Mouse (Mus musculus): ENCODE results near the gene Tnfsf10. TPM values are rescaled to one million over a fixed set of nuclear protein-coding genes. Genes with fewer than 3 reads are reported as not detected.

Gene Tnfsf10
- polyA plus RNA-seq, 1 experiment from 2014 or later, result not detected

DNA sequence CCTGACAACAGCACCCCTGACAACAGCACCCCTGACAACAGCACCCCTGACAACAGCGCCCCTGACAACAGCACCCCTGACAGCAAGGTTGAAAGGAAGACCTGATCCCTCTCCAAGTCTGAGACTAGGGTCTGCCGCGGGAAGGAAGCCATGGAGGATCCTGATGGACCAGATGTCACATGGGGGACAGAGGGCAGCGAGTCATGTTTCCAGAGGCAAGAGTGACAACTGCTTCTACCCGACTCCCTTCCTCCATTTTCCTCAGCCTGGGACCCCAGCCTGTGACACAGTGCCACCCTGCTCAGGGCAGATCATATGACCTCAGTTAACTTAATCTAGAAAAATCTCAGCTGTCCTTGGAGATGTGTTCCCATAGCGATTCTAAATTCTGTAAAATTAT lies 25.6 kb downstream of the Tnfsf10 start:
- Histone ChIP-seq H3K4me1 (replicated peaks; ENCODE audit: control insufficient read depth, insufficient read depth, low read length) (no peaks in the 10 kb centered on the region), H3K27me3 (ENCODE audit: control insufficient read depth, insufficient read depth, low read length) (no peaks in the 10 kb centered on the region), H3K9me3 (ENCODE audit: control insufficient read depth, low read length) (no peaks in the 10 kb centered on the region), H3K9ac (ENCODE audit: low read depth, low read length) (no peak overlapping the region), H3K4me2 (replicated peaks; ENCODE audit: low read depth, low read length) (no peak overlapping the region), H3K36me3 (ENCODE audit: control insufficient read depth, insufficient read depth, low read length) (no peaks in the 10 kb centered on the region), H3K4me3 (ENCODE audit: low read depth, low read length) (no peak overlapping the region), H3K27ac (ENCODE audit: low read depth, low read length) (no peak overlapping the region)
- WGBS, result 61% methylated on average over 6 of the region's 6 CpGs
- DNase-seq (ENCODE audit: low spot score), result peak; percentile 30
- peak; percentile 61 for ATAC-seq (ENCODE audit: low FRiP score)

- Histone ChIP-seq H3K4me1 (replicated peaks; ENCODE audit: control insufficient read depth, insufficient read depth, low read length) (no peaks in the 10 kb centered on the region), H3K9me3 (ENCODE audit: control insufficient read depth, low read length) (no peaks in the 10 kb centered on the region), H3K4me3 (ENCODE audit: low read depth, low read length) (no peak overlapping the region), H3K27me3 (ENCODE audit: control insufficient read depth, insufficient read depth, low read length) (no peaks in the 10 kb centered on the region), H3K9ac (ENCODE audit: low read depth, low read length) (no peak overlapping the region), H3K36me3 (ENCODE audit: control insufficient read depth, insufficient read depth, low read length) (no peaks in the 10 kb centered on the region), H3K4me2 (replicated peaks; ENCODE audit: low read depth, low read length) (no peak overlapping the region), H3K27ac (ENCODE audit: low read depth, low read length) (no peak overlapping the region)
- ATAC-seq (ENCODE audit: low FRiP score) (no peak), DNase-seq (ENCODE audit: low spot score) (peak; percentile 25)
- 54% methylated on average over 6 of the region's 6 CpGs for WGBS
These were observed 28.7 kb downstream of the Tnfsf10 start for GRCm38 (mm10) chr3:27345526-27345925.

DNA sequence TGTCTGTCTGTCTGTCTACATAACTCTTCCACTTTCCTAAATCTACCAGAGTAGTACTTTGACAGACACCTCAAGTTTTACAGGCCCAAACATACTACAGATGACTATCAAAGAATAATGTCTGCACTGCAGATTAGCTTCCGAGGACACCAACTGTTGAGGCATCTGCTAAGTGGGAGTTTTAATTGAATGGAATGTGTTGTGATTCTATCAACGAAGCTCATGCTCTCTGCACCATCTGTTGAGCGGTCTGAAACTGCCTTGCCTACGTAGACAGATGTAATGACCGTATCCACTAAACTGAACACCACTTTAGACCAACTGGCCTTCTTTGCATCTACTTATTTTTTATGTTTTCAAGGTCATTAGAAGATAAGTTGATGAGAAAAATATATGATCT lies 31.6 kb downstream of the Tnfsf10 start:
- ATAC-seq (ENCODE audit: low FRiP score) (no peak), DNase-seq (ENCODE audit: low spot score) (no peak)
- Histone ChIP-seq H3K36me3 (ENCODE audit: control insufficient read depth, insufficient read depth, low read length) (no peaks in the 10 kb centered on the region), H3K27me3 (ENCODE audit: control insufficient read depth, insufficient read depth, low read length) (no peaks in the 10 kb centered on the region), H3K9me3 (ENCODE audit: control insufficient read depth, low read length) (no peaks in the 10 kb centered on the region), H3K4me1 (replicated peaks; ENCODE audit: control insufficient read depth, insufficient read depth, low read length) (no peaks in the 10 kb centered on the region), H3K27ac (ENCODE audit: low read depth, low read length) (no peak overlapping the region), H3K4me2 (replicated peaks; ENCODE audit: low read depth, low read length) (no peak overlapping the region), H3K4me3 (ENCODE audit: low read depth, low read length) (no peak overlapping the region), H3K9ac (ENCODE audit: low read depth, low read length) (no peak overlapping the region)
- 77% methylated on average over 5 of the region's 5 CpGs for WGBS

DNA sequence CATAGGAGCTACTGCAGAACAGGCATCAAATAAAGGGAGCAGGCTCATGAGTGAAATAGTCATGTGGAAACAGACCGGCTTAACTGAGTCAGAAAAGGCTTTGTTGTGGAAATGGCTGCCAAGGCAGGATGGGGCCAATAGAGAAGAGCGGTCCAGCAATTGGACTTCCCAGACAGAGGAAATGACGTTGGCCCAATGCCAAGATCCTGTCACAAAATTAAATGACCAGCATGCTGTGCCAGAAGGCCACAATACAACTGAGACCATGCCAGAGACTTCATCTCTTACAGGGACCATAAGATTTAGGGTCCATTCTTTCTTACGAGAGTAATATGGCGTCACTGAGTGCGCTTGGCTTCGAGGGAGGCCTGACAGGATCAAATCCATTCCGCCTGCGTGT lies 34.3 kb downstream of the Tnfsf10 start:
- Histone ChIP-seq H3K4me1 (replicated peaks; ENCODE audit: control insufficient read depth, insufficient read depth, low read length) (no peaks in the 10 kb centered on the region), H3K27ac (ENCODE audit: low read depth, low read length) (no peak overlapping the region), H3K4me2 (replicated peaks; ENCODE audit: low read depth, low read length) (no peak overlapping the region), H3K9me3 (ENCODE audit: control insufficient read depth, low read length) (no peaks in the 10 kb centered on the region), H3K36me3 (ENCODE audit: control insufficient read depth, insufficient read depth, low read length) (no peaks in the 10 kb centered on the region), H3K9ac (ENCODE audit: low read depth, low read length) (no peak overlapping the region), H3K4me3 (ENCODE audit: low read depth, low read length) (no peak overlapping the region), H3K27me3 (ENCODE audit: control insufficient read depth, insufficient read depth, low read length) (no peaks in the 10 kb centered on the region)
- DNase-seq (ENCODE audit: low spot score) (no peak), ATAC-seq (ENCODE audit: low FRiP score) (peak; percentile 47; the same call in 1 of the 2 replicates)
- WGBS, result 85% methylated on average over 9 of the region's 9 CpGs

DNA sequence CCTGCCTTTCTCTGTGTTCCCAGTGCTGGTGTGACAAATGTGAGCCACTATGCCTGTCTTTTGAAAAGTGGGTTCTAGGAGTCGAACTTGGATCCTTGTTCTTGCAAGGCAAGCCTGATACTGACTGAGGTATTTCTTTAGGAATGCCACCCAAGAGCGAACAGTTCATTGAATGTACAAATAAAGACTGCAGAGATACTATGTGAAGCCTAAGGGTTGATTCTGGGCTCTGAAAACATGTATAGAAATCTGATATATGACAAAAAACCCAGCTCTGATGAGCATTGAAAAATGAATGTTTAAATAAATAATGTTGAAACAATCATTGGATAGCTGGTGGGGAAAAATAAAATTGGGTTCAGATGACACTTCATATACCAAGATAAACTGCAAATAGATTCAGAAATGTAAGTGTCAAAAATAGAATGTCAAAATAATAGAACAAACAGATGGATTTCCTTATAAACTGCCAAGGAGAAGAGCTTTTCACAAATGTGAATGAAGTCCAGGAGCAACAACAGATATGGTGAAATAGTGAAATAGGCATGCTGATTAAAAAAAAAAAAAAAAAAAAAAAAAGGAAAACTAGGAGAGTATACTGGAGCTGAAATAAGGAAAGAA lies 42.4 kb downstream of the Tnfsf10 start:
- Histone ChIP-seq H3K27me3 (ENCODE audit: control insufficient read depth, insufficient read depth, low read length) (no peaks in the 10 kb centered on the region), H3K9ac (ENCODE audit: low read depth, low read length) (no peak overlapping the region), H3K4me3 (ENCODE audit: low read depth, low read length) (no peak overlapping the region), H3K4me2 (replicated peaks; ENCODE audit: low read depth, low read length) (no peak overlapping the region), H3K36me3 (ENCODE audit: control insufficient read depth, insufficient read depth, low read length) (no peaks in the 10 kb centered on the region), H3K9me3 (ENCODE audit: control insufficient read depth, low read length) (no peaks in the 10 kb centered on the region), H3K4me1 (replicated peaks; ENCODE audit: control insufficient read depth, insufficient read depth, low read length) (no peaks in the 10 kb centered on the region), H3K27ac (ENCODE audit: low read depth, low read length) (no peak overlapping the region)
- no peak for DNase-seq (ENCODE audit: low spot score)
- 89% methylated on average over 2 of the region's 2 CpGs for WGBS
- ATAC-seq (ENCODE audit: low FRiP score), result no peak

DNA sequence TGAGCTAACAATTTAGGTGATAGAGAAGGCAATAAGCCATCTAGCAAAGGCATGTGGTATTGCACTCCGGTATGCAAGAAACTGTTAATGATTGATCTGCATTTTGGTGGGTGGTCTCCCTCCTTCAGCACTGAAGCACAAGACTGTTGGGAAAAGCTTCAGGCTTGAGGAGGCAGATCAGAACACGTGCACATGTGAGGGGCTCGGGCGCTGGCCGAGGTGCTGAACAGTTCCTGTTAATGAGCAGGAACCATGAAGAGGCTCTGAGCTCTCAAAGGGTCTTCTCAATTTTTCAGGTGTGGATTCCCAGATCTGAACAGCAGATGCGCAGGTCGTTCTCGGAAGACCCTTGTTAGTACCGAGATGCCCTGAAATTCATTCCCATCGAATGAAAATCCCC lies 53.3 kb downstream of the Tnfsf10 start:
- Histone ChIP-seq H3K36me3 (ENCODE audit: control insufficient read depth, insufficient read depth, low read length) (no peaks in the 10 kb centered on the region), H3K27ac (ENCODE audit: low read depth, low read length) (no peak overlapping the region), H3K4me1 (replicated peaks; ENCODE audit: control insufficient read depth, insufficient read depth, low read length) (0 out of 2 replicates have a peak, but pooled peaks cover 4% of the 10 kb centered on the region), H3K9ac (ENCODE audit: low read depth, low read length) (no peak overlapping the region), H3K4me3 (ENCODE audit: low read depth, low read length) (no peak overlapping the region), H3K27me3 (ENCODE audit: control insufficient read depth, insufficient read depth, low read length) (peaks cover 37% of the 10 kb centered on the region), H3K9me3 (ENCODE audit: control insufficient read depth, low read length) (no peaks in the 10 kb centered on the region), H3K4me2 (replicated peaks; ENCODE audit: low read depth, low read length) (no peak overlapping the region)
- 4% methylated on average over 10 of the region's 10 CpGs for WGBS
- DNase-seq (ENCODE audit: low spot score), result peak; percentile 81
- no peak for ATAC-seq (ENCODE audit: low FRiP score)

GRCm38 (mm10) chr3:27370582-27371275 lies 53.9 kb downstream of the Tnfsf10 start:
- H3K4me1 ChIP-seq (replicated peaks; ENCODE audit: control insufficient read depth, insufficient read depth, low read length), result 0 out of 2 replicates have a peak, but pooled peaks cover 4% of the 10 kb centered on the region
- DNase-seq (ENCODE audit: low spot score), result peak; percentile 14
- ATAC-seq (ENCODE audit: low FRiP score), result no peak
- H3K9me3 ChIP-seq (ENCODE audit: control insufficient read depth, low read length), result no peaks in the 10 kb centered on the region
- H3K27ac ChIP-seq (ENCODE audit: low read depth, low read length), result no peak overlapping the region
- H3K9ac ChIP-seq (ENCODE audit: low read depth, low read length), result no peak overlapping the region
- 3% methylated on average over 20 of the region's 20 CpGs for WGBS
- H3K4me2 ChIP-seq (replicated peaks; ENCODE audit: low read depth, low read length), result peak overlapping the region; percentile 45
- no peaks in the 10 kb centered on the region for H3K36me3 ChIP-seq (ENCODE audit: control insufficient read depth, insufficient read depth, low read length)
- peak overlapping the region; percentile 22 for H3K4me3 ChIP-seq (ENCODE audit: low read depth, low read length)
- peaks cover 37% of the 10 kb centered on the region for H3K27me3 ChIP-seq (ENCODE audit: control insufficient read depth, insufficient read depth, low read length)

- H3K27ac ChIP-seq (ENCODE audit: low read depth, low read length), result no peak within 1 kb of the TSS
- H3K36me3 ChIP-seq (ENCODE audit: control insufficient read depth, insufficient read depth, low read length), result no peaks in the 10 kb centered on the region
- no peaks in the 10 kb centered on the region for H3K9me3 ChIP-seq (ENCODE audit: control insufficient read depth, low read length)
- peak within 1 kb of the TSS; percentile 45 for H3K4me2 ChIP-seq (replicated peaks; ENCODE audit: low read depth, low read length)
- DNase-seq (ENCODE audit: low spot score), result peak; percentile 33
- 0 out of 2 replicates have a peak, but pooled peaks cover 4% of the 10 kb centered on the region for H3K4me1 ChIP-seq (replicated peaks; ENCODE audit: control insufficient read depth, insufficient read depth, low read length)
- H3K4me3 ChIP-seq (ENCODE audit: low read depth, low read length), result peak within 1 kb of the TSS; percentile 22
- whole genome bisulfite sequencing, result 1% methylated on average over 19 of the region's 19 CpGs
- peak; percentile 27; the same call in 1 of the 2 replicates for ATAC-seq (ENCODE audit: low FRiP score)
- no peak within 1 kb of the TSS for H3K9ac ChIP-seq (ENCODE audit: low read depth, low read length)
- peaks cover 37% of the 10 kb centered on the region for H3K27me3 ChIP-seq (ENCODE audit: control insufficient read depth, insufficient read depth, low read length)
These were observed 54.4 kb downstream of the Tnfsf10 start, which contains the start of gene Ghsr for GRCm38 (mm10) chr3:27371276-27371621. Ghsr (plus strand) TSS chr3:27371351.

All from hindbrain, embryonic 11.5 days (tissue).